Mouse (Mus musculus) MEL (cell line): Measurements from ENCODE around the gene Olfr1434. TPM values are rescaled to one million over a fixed set of nuclear protein-coding genes. Genes with fewer than 3 reads are reported as not detected.
"Not testable (repeated sequence)": the region's sequence is repeated elsewhere in the genome, so short reads cannot be mapped to it uniquely, and the experiment has no call there.

ENCODE experiments used
- DNase-seq: peaks from one replicate; pipeline ENCODE4 v3.0.0; 2011; ENCODE audit warnings: low read depth, low spot score
- H3K27ac ChIP-seq: 2 replicates; pipeline ENCODE4 v1.5.1; 2012; ENCODE audit warnings: low read depth, mild to moderate bottlenecking, control low read depth, low read length, moderate library complexity; ENCODE audit not compliant: control insufficient read depth
- H3K27me3 ChIP-seq, 2 experiments: fragments of 150-350 bp in 1 of 2; sonication (generic) in 1 of 2; 2 replicates each; pipeline ENCODE4 v1.6.1; 2012; ENCODE audit warnings: low read length in 2 of 2, mild to moderate bottlenecking in 2 of 2, improper control_type of control experiment in 1 of 2, moderate library complexity in 1 of 2; ENCODE audit not compliant: insufficient read depth in 2 of 2, control insufficient read depth in 1 of 2
- H3K36me3 ChIP-seq, 2 experiments: 2 replicates each; pipeline ENCODE4 v1.6.1; 2012 to 2014; ENCODE audit warnings: low read length in 2 of 2, improper control_type of control experiment in 1 of 2, inconsistent platforms in 1 of 2, mild to moderate bottlenecking in 1 of 2; ENCODE audit not compliant: insufficient read depth in 2 of 2, control insufficient read depth in 1 of 2
- H3K4me1 ChIP-seq, 2 experiments: fragments of 150-350 bp in 1 of 2; sonication (generic) in 1 of 2; 2 replicates each; pipeline ENCODE4 v1.6.1; 2012; ENCODE audit warnings: low read length in 2 of 2, improper control_type of control experiment in 1 of 2, mild to moderate bottlenecking in 1 of 2; ENCODE audit not compliant: insufficient read depth in 2 of 2, control insufficient read depth in 1 of 2
- H3K4me3 ChIP-seq, 2 experiments: fragments of 150-350 bp in 1 of 2; sonication (generic) in 1 of 2; 2 replicates each; pipeline ENCODE4 v1.5.1; 2012; ENCODE audit warnings: low read depth in 2 of 2, low read length in 2 of 2, mild to moderate bottlenecking in 2 of 2, moderate library complexity in 2 of 2, control low read depth in 1 of 2, improper control_type of control experiment in 1 of 2; ENCODE audit not compliant: control insufficient read depth in 1 of 2, insufficient read depth in 1 of 2
- H3K79me2 ChIP-seq: 2 replicates; pipeline ENCODE4 v1.6.1; 2012; ENCODE audit warnings: mild to moderate bottlenecking, low read length, moderate library complexity; ENCODE audit not compliant: control insufficient read depth, poor library complexity, insufficient read depth
- H3K9ac ChIP-seq: 2 replicates; pipeline ENCODE4 v1.6.1; 2012; ENCODE audit warnings: low read depth, mild to moderate bottlenecking, control low read depth, low read length, moderate library complexity; ENCODE audit not compliant: control insufficient read depth, poor library complexity, severe bottlenecking
- H3K9me3 ChIP-seq: fragments of 150-350 bp; sonication (generic); replicated peaks from 2 replicates; pipeline ENCODE4 v1.6.1; 2012; ENCODE audit warnings: mild to moderate bottlenecking, low read length, improper control_type of control experiment, moderate library complexity; ENCODE audit not compliant: insufficient read depth
- BHLHE40 ChIP-seq: IDR thresholded peaks from 2 replicates; pipeline ENCODE4 v1.6.1; 2012; ENCODE audit warnings: low read depth, mild to moderate bottlenecking, inconsistent platforms, low read length, improper control_type of control experiment, borderline replicate concordance
- CHD2 ChIP-seq: IDR thresholded peaks from 2 replicates; pipeline ENCODE4 v1.6.1; 2011; ENCODE audit warnings: low read length, improper control_type of control experiment
- ELF1 ChIP-seq: IDR thresholded peaks from 2 replicates; pipeline ENCODE4 v1.6.1; 2014; ENCODE audit warnings: low read depth, mild to moderate bottlenecking, inconsistent platforms, low read length, improper control_type of control experiment, moderate library complexity
- GABPA ChIP-seq: IDR thresholded peaks from 2 replicates; pipeline ENCODE4 v1.6.1; 2012; ENCODE audit warnings: low read depth, mild to moderate bottlenecking, inconsistent platforms, low read length, improper control_type of control experiment, moderate library complexity
- JUND ChIP-seq: IDR thresholded peaks from 2 replicates; pipeline ENCODE4 v1.6.1; 2011; ENCODE audit warnings: low read depth, mild to moderate bottlenecking, improper control_type of control experiment, low read length
- KAT2A ChIP-seq: conservative IDR thresholded peaks from 2 replicates; pipeline ENCODE4 v1.6.1; 2012; ENCODE audit warnings: low read depth, low read length, improper control_type of control experiment, inconsistent platforms
- MAFK ChIP-seq: IDR thresholded peaks from 2 replicates; pipeline ENCODE4 v1.6.1; 2011; ENCODE audit warnings: low read depth, mild to moderate bottlenecking, low read length, improper control_type of control experiment, borderline replicate concordance
- MAZ ChIP-seq: IDR thresholded peaks from 2 replicates; pipeline ENCODE4 v1.6.1; 2012; ENCODE audit warnings: low read depth, mild to moderate bottlenecking, inconsistent platforms, low read length, improper control_type of control experiment
- MEF2A ChIP-seq: IDR thresholded peaks from 2 replicates; pipeline ENCODE4 v1.6.1; 2014; ENCODE audit warnings: low read depth, mild to moderate bottlenecking, inconsistent platforms, low read length, improper control_type of control experiment; ENCODE audit not compliant: poor library complexity, insufficient replicate concordance, severe bottlenecking; ENCODE audit errors: extremely low read depth
- MYB ChIP-seq: IDR thresholded peaks from 2 replicates; pipeline ENCODE4 v1.6.1; 2011; ENCODE audit warnings: mild to moderate bottlenecking, low read depth, low read length, improper control_type of control experiment
- MYC ChIP-seq: IDR thresholded peaks from 2 replicates; pipeline ENCODE4 v1.6.1; 2011; ENCODE audit warnings: low read depth, mild to moderate bottlenecking, low read length, improper control_type of control experiment, moderate library complexity
- POLR2A ChIP-seq, 2 experiments: IDR thresholded peaks; 2 replicates each; pipeline ENCODE4 v1.6.1; 2011 to 2012; ENCODE audit warnings: low read length in 2 of 2, mild to moderate bottlenecking in 2 of 2, control low read depth in 1 of 2, improper control_type of control experiment in 1 of 2, low read depth in 1 of 2, moderate library complexity in 1 of 2; ENCODE audit not compliant: control insufficient read depth in 1 of 2, insufficient read depth in 1 of 2, poor library complexity in 1 of 2
- POLR2AphosphoS2 ChIP-seq: IDR thresholded peaks from 2 replicates; pipeline ENCODE4 v1.6.1; 2011; ENCODE audit warnings: low read length, improper control_type of control experiment
- POLR2AphosphoS5 ChIP-seq: IDR thresholded peaks from 2 replicates; pipeline ENCODE4 v1.6.1; 2012; ENCODE audit warnings: low read depth, borderline replicate concordance, mild to moderate bottlenecking, inconsistent platforms, low read length, moderate library complexity, mixed read lengths
- RAD21 ChIP-seq: IDR thresholded peaks from 2 replicates; pipeline ENCODE4 v1.6.1; 2011; ENCODE audit warnings: mild to moderate bottlenecking, low read depth, low read length, improper control_type of control experiment
- SIN3A ChIP-seq: IDR thresholded peaks from 2 replicates; pipeline ENCODE4 v1.6.1; 2012; ENCODE audit warnings: low read length, improper control_type of control experiment, inconsistent platforms
- SMC3 ChIP-seq: IDR thresholded peaks from 2 replicates; pipeline ENCODE4 v1.6.1; 2011; ENCODE audit warnings: low read depth, low read length, improper control_type of control experiment
- TBP ChIP-seq: IDR thresholded peaks from 2 replicates; pipeline ENCODE4 v1.8.0; 2011; ENCODE audit warnings: low read depth, low read length, improper control_type of control experiment
- TCF12 ChIP-seq: IDR thresholded peaks from 2 replicates; pipeline ENCODE4 v1.6.1; 2014; ENCODE audit warnings: low read depth, mild to moderate bottlenecking, inconsistent platforms, low read length, improper control_type of control experiment, moderate library complexity
- USF1 ChIP-seq: IDR thresholded peaks from 2 replicates; pipeline ENCODE4 v1.6.1; 2014; ENCODE audit warnings: low read depth, mild to moderate bottlenecking, inconsistent platforms, low read length, improper control_type of control experiment, moderate library complexity
- USF2 ChIP-seq, 2 experiments: IDR thresholded peaks; 2 replicates each; pipeline ENCODE4 v1.6.1; 2011 to 2012; ENCODE audit warnings: improper control_type of control experiment in 2 of 2, low read length in 2 of 2, borderline replicate concordance in 1 of 2, inconsistent platforms in 1 of 2, low read depth in 1 of 2, mild to moderate bottlenecking in 1 of 2; ENCODE audit not compliant: insufficient read depth in 1 of 2
- ZMIZ1 ChIP-seq: IDR thresholded peaks from 2 replicates; pipeline ENCODE4 v1.6.1; 2012; ENCODE audit warnings: low read depth, mild to moderate bottlenecking, inconsistent platforms, low read length, improper control_type of control experiment, moderate library complexity
- ZNF384 ChIP-seq: IDR thresholded peaks from 2 replicates; pipeline ENCODE4 v1.6.1; 2012; ENCODE audit warnings: low read depth, mild to moderate bottlenecking, inconsistent platforms, low read length, improper control_type of control experiment
- polyA plus RNA-seq, 2 experiments: library from polyadenylated mRNA; stranded (reverse) in 1 of 2; unstranded in 1 of 2; fragments of >175 nt in 1 of 2; fragments of >200 nt in 1 of 2; gene quantifications; 2 replicates each; pipeline versions ENCODE4 v1.2.1 to v1.2.4; 2012; ENCODE audit warnings: low replicate concordance in 2 of 2, low read depth in 1 of 2; ENCODE audit not compliant: insufficient read length in 2 of 2, insufficient read depth in 1 of 2, missing spikeins in 1 of 2
- total RNA-seq: library from RNA; depleted of rRNA; stranded (reverse); fragments of 300-350 nt; gene quantifications from 2 replicates; pipeline ENCODE4 v1.2.3, GENCODE M21; 2012; rRNA removed

Olfr1434 gene
- total RNA-seq, result not detected in 2 replicates
- polyA plus RNA-seq, result not detected

- no peaks in the 10 kb centered on the region for H3K4me1 ChIP-seq
- no peak within 1 kb of the TSS for H3K9ac ChIP-seq
- no peak within 1 kb of the TSS for H3K4me3 ChIP-seq
- DNase-seq, result no peak
- no peaks in the 10 kb centered on the region for H3K79me2 ChIP-seq
- no peaks in the 10 kb centered on the region for H3K36me3 ChIP-seq
- H3K27ac ChIP-seq, result no peak within 1 kb of the TSS
- H3K27me3 ChIP-seq, result no peaks in the 10 kb centered on the region
- no peak for TF ChIP-seq USF2 (IDR thresholded peaks at IDR 0.05; ENCODE audit: borderline replicate concordance in 1 of 2, insufficient read depth in 1 of 2, low read depth in 1 of 2, low read length in 2 of 2)
- TF ChIP-seq TBP, result no peak
- TF ChIP-seq JUND, result no peak
- TF ChIP-seq ZMIZ1, result no peak
- no peak for TF ChIP-seq RAD21
- no peak for TF ChIP-seq USF1
- no peak for TF ChIP-seq TCF12
- no peak for TF ChIP-seq MYB
- no peak for TF ChIP-seq GABPA
- no peak for TF ChIP-seq MYC
- no peak for TF ChIP-seq MAFK
- TF ChIP-seq KAT2A, result no peak
- no peak for TF ChIP-seq POLR2A (IDR thresholded peaks at IDR 0.05; ENCODE audit: control insufficient read depth in 1 of 2, insufficient read depth in 1 of 2, low read depth in 1 of 2, low read length in 2 of 2, poor library complexity in 1 of 2)
- H3K9me3 ChIP-seq, result no peaks in the 10 kb centered on the region
Measured at GRCm38 (mm10) chr19:12279554-12279953, at the start of gene Olfr1434. TSS of gene Olfr1434 (plus strand) at chr19:12279854.

GRCm38 (mm10) chr19:12232496-12232895, 47.2 kb upstream of the Olfr1434 start, which contains the start of gene Olfr1432:
TSS of gene Olfr1432 (minus strand) at chr19:12232596.
- H3K36me3 ChIP-seq, H3K9ac ChIP-seq: not testable (repeated sequence)

DNA sequence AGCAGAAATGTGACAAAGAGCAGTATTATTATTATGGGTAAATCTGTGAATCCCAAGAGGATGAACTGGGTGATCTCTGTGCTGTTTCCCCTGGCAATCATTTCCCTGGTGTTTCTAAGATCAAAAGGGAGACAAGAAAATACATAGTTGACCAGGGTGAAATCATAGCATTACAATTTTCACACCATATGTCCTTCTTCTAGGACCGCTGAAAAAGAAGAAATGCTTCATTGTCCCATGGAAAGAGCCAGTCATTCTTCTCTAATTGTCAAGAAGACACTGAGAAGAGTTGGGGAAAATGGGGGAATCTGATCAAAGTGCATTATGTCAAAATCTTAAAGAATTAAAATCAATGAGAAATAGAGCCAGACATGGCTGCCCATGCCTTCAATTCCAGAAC, 38.1 kb upstream of the Olfr1434 start, which contains the start of gene Olfr262:
Gene Olfr262, minus strand, starts transcription at position 101 of the 400 bp plus-strand sequence.
- no peak within 1 kb of the TSS for H3K27ac ChIP-seq
- H3K4me1 ChIP-seq, result no peaks in the 10 kb centered on the region
- no peak within 1 kb of the TSS for H3K4me3 ChIP-seq
- DNase-seq, result no peak
- H3K79me2 ChIP-seq, result no peaks in the 10 kb centered on the region
- no peaks in the 10 kb centered on the region for H3K36me3 ChIP-seq
- H3K9me3 ChIP-seq, result no peaks in the 10 kb centered on the region
- H3K27me3 ChIP-seq, result no peaks in the 10 kb centered on the region
- TF ChIP-seq MYC (no peak), POLR2AphosphoS2 (no peak), ELF1 (no peak), CHD2 (no peak), POLR2AphosphoS5 (no peak), MAFK (no peak), SIN3A (no peak), USF2 (IDR thresholded peaks at IDR 0.05; ENCODE audit: borderline replicate concordance in 1 of 2, insufficient read depth in 1 of 2, low read depth in 1 of 2, low read length in 2 of 2) (no peak), BHLHE40 (no peak), MAZ (no peak), KAT2A (no peak), USF1 (no peak), JUND (no peak), SMC3 (no peak), GABPA (no peak), RAD21 (no peak), ZNF384 (no peak), MEF2A (no peak)
- H3K9ac ChIP-seq, result no peak within 1 kb of the TSS

More at GRCm38 (mm10) chr19:12232496-12232895, 47.2 kb upstream of the Olfr1434 start, which contains the start of gene Olfr1432:
- H3K4me3 ChIP-seq, H3K4me1 ChIP-seq, H3K9me3 ChIP-seq, H3K27ac ChIP-seq, DNase-seq, H3K79me2 ChIP-seq, H3K27me3 ChIP-seq: not testable (repeated sequence)
